Mouse (Mus musculus): ENCODE results near the gene Amigo2.

DNA sequence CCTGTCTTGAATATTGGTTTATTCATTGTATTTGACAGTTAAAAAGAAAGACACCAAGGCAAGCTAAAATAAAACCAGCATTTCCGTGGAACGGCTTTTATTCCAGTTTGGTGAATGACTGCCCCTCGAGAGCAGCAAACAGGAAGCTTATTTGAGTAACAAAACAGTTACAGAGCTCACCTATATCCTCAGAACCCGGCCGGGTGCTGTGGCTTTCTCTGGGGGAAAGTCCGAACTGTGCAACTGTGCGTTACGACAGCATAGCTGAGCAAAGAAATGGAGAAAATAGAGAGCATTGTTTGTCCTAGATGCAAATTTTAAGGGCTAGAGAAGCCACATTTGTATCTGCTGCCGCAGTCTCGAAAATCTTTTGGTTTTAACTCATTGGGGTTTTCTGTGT is 41.3 kb downstream of the Amigo2 start:
- TF ChIP-seq POLR2A (IDR thresholded peaks at IDR 0.05; ENCODE audit: borderline replicate concordance, control insufficient read depth, low read depth, low read length), result no peak
- TF ChIP-seq CTCF (IDR thresholded peaks at IDR 0.05; ENCODE audit: control insufficient read depth, insufficient read depth, low read length), result no peak
